Mouse (Mus musculus) testis, postnatal 14 days (tissue): ENCODE measurements around the gene Mrpl21.

Experiments
- DNase-seq: peaks from one replicate; pipeline ENCODE4 v3.0.0; 2021; ENCODE audit warnings: low spot score

Mrpl21 gene

DNA sequence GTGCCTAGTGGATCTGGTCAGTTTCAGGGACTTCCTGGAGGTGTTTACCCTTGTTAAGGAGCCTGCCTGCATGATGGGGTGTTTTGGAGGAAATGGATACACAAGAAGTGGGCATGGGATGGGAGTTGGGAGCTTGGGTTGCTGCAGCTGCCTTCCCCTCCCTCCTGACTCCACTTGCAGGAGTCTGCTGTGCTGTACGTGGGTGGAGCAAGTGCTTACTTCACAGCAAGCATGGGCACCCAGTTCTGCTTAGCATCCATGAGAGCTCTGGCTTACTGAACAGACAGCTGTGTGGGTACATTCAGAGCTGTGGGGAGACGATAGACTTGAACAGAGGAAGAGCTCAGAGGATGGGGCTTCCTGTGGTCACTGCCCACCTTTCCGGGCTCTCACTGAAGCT lies 58.3 kb downstream of the Mrpl21 start:
- no peak for DNase-seq
